Mouse (Mus musculus) brain, adult 10 weeks (tissue): ENCODE results near the gene Zbtb42. TPM values are rescaled to one million over a fixed set of nuclear protein-coding genes. Genes with fewer than 3 reads are reported as not detected.

Experiments
- polyA plus RNA-seq: library from polyadenylated mRNA; stranded (reverse); fragments of 350-450 nt; fragmentation: Illumina TruSeq; extraction: RNeasy Lipid Tissue Mini Kit (QIAGEN cat#74804); gene quantifications from one replicate; pipeline ENCODE4 v1.2.3, GENCODE M21; 2015; ENCODE audit warnings: low read depth, low replicate concordance

Zbtb42 gene
- 0.97 TPM for polyA plus RNA-seq

DNA sequence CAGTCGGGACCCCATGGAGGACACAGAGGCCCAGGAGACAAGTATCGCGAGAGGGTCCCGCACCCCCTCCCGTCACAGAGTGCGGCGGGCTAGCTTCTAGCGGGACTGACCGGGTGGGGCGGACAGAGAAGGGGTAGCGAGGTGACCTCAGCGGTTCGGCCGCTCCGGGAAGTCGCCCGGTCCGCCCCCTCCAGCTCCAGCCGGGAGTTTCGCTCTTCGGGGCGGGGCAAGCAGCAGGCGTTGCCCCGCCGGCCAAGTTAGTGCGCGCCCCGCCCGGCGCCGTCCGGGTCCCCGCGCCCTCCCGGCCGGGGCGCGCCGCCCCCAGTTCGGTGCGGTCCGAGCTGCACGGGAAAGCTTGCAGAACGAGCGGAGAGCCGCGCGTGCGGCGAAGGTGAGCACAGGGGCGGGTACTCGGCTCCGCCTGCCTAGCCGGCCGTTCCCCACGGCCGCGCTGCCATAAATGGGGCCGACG is at the start of gene Zbtb42:
Zbtb42 (plus strand) TSS at position 274 of the 472 bp plus-strand sequence.

DNA sequence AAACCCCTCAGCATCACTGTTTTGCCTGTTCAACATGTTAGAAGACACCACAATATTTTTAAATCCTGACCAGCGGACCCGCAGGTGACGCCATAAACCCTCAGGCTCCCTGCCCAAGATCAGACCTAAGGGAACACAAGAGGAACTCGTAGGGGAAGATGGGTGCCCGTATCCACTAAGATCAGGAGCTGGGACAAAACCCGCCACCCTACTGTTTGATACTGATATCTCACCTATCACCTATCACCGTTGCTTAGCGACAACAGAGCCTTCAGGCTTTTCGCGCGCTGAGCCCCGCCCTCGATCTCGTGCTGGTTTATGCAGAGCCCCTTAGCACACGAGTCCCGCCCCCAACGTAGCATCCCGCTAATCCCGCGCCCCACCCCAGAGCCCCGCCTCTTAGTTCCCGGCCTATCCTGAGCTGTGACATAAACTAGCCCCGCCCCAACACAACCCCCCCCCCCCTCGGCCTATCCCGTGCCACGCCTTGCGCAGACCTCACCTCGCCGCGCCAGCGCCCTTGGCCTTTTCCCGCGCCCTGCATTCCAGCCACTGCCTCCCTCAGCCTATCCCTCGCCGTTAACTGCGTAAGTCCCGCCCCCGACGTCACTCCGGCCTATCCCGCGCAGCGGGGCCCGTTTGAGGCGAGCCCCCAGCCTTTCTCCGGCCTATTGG is 34.3 kb upstream of the Zbtb42 start, which contains the start of gene Siva1:
Siva1 (plus strand) TSS at position 500 of the 675 bp plus-strand sequence.

DNA sequence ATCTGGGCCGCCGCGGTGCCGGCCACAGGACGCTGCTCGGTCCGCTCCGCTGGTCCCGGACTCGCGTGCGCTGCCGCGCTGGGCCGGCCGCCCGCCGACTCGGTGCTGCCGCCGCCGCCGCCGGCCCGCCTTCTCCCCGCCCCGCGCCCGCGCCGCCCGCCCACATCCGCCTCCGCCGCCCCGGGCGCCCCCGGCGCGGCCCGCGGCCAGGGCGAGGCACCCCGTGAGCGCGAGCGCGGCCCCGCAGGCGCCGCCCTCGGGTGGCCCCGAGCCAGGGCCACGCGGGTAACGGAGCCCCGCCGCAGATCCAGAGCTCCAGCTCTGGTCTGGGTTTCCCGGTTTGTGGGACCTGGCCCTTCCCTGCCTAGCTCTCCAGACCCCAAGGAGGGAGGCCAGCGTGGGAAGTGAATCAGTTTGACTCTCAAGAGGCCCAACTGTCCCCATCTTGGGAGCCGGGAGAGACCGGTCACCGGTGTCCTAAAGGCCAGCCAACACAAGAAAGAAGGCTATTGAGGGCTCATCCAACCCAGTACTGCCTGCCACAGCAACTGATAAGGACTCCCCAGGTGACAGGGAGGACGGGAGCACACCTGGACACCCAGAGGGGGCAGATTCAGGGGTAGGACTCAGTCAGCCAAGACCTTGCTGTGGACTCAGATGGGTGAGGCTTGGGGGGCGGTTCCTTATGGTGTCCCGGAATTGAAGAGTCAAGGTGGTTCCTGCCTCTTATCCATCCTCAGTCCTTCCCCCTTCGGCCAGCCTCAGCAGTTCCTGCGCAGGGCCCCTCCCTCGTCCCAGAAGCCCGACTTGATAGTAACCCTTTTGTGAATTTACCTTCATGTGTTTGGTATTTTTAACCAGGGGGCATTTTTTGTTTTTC is 4.3 kb upstream of the Zbtb42 start, which contains the start of gene Akt1:
Akt1 (minus strand) TSS at position 753 of the 880 bp plus-strand sequence.

DNA sequence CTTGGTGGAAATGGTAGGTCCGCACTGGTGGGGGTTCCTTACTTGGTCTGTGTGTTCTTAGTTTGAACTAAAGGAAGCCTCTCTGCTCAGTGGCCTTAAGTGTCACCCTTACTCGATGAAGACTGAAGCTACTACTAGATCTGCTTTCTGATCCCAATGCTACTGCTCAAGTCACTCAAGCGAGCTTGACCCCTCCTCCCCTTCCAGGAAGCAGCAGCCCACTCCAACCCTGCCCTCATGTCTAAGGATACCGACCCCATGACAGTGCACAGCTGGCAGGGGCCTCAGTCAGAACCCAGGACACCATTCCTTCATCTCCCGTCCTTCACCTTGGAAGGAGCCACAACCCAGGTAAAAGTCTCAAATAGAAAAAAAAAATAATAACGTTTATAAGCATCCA is 41.6 kb downstream of the Zbtb42 start, which contains the start of gene Cep170b:
Cep170b (plus strand) TSS at position 240 of the 400 bp plus-strand sequence.

Other genes starting within 250 kb of the Zbtb42 start
- gene A530016L24Rik, start 189.4 kb upstream of the Zbtb42 start, polyA plus RNA-seq = not detected
- gene Tmem179, start 162.1 kb upstream of the Zbtb42 start, polyA plus RNA-seq = 114 TPM
- 124 TPM for gene Inf2, start 90.0 kb upstream of the Zbtb42 start, polyA plus RNA-seq
- 27.5 TPM for gene Adssl1, start 58.8 kb upstream of the Zbtb42 start, polyA plus RNA-seq
- gene Siva1, start 34.1 kb upstream of the Zbtb42 start, polyA plus RNA-seq = 19.1 TPM
- 129 TPM for gene Akt1, start 3.9 kb upstream of the Zbtb42 start, polyA plus RNA-seq
- 91.5 TPM for gene Cep170b, start 41.6 kb downstream of the Zbtb42 start, polyA plus RNA-seq
- 9.5 TPM for gene Pld4, start 81.8 kb downstream of the Zbtb42 start, polyA plus RNA-seq
- gene Ahnak2, start 123.8 kb downstream of the Zbtb42 start, polyA plus RNA-seq = 1.5 TPM
- gene Clba1, start 130.1 kb downstream of the Zbtb42 start, polyA plus RNA-seq = 15.2 TPM
- 6.6 TPM for gene Cdca4, start 150.6 kb downstream of the Zbtb42 start, polyA plus RNA-seq
- not detected for gene Gpr132, start 189.4 kb downstream of the Zbtb42 start, polyA plus RNA-seq